Comparison of ENCODE assay signal across 14 mouse cellular contexts in genomic region chr7:144668603-144669278, GRCm38 (mm10).
DNase-seq lines count a peak whose midpoint lies in the region; ATAC-seq and TF ChIP-seq lines count a peak whose summit lies in the region.
"Had no signal": no experiment of that assay in that cellular context is flagged by ENCODE, and none has a peak within 500 bp of the region (broad histone marks: within the 10 kb centered on the region; RNA-seq: fewer than 3 reads in every experiment).

No protein-coding gene starts in this region.

- H3K27me3 ChIP-seq in lung, embryonic 14.5 days (ENCODE audit: insufficient read depth, low read length), result no peaks in the 10 kb centered on the region
- no peaks in the 10 kb centered on the region for H3K27me3 ChIP-seq in limb, embryonic 11.5 days (ENCODE audit: control insufficient read depth, insufficient read depth, low read length)

- H3K27ac ChIP-seq in lung, embryonic 14.5 days (ENCODE audit: low read depth), result peak overlapping the region; percentile 63; the same call in 1 of the 2 replicates
- H3K27ac ChIP-seq in limb, embryonic 11.5 days (replicated peaks; ENCODE audit: low read depth, low read length), result peak overlapping the region; percentile 25; the same call in 1 of the 2 replicates
- H3K27ac ChIP-seq: layer of hippocampus, adult 2 months; macrophage had no signal

- no peak for TF ChIP-seq POLR2A in lung, adult 2 months (IDR thresholded peaks at IDR 0.05; ENCODE audit: borderline replicate concordance, extremely low read depth, low read depth, low read length)

- ATAC-seq in lung, embryonic 14.5 days (ENCODE audit: insufficient read depth), result no peak
- ATAC-seq in limb, embryonic 11.5 days (ENCODE audit: insufficient number of reproducible peaks, low FRiP score, low TSS enrichment, low read depth), result no peak
- ATAC-seq in megakaryocyte-erythroid progenitor cell, adult 5-6 weeks (replicated peaks; ENCODE audit: low FRiP score, low TSS enrichment, poor library complexity, severe bottlenecking), result no peak

- H3K36me3 ChIP-seq in lung, embryonic 14.5 days (ENCODE audit: insufficient read depth), result peaks cover 5% of the 10 kb centered on the region; the same call in 1 of the 2 replicates
- no peaks in the 10 kb centered on the region for H3K36me3 ChIP-seq in limb, embryonic 11.5 days (ENCODE audit: control insufficient read depth, insufficient read depth, low read length)

- no peak overlapping the region for H3K4me2 ChIP-seq in lung, embryonic 14.5 days
- no peak overlapping the region for H3K4me2 ChIP-seq in limb, embryonic 11.5 days (ENCODE audit: low read depth, severe bottlenecking)

- intact Hi-C loops in heart, postnatal 10 days (cut with DNase I), result no loop called here

- no peak overlapping the region for H3K9ac ChIP-seq in lung, embryonic 14.5 days
- H3K9ac ChIP-seq in limb, embryonic 11.5 days (ENCODE audit: low read length), result no peak overlapping the region

- no peak overlapping the region for H3K4me3 ChIP-seq in lung, embryonic 14.5 days (ENCODE audit: low read depth, low read length)
- H3K4me3 ChIP-seq in lung, adult 2 months (replicated peaks; ENCODE audit: extremely low read depth, low read depth, low read length), result no peak overlapping the region
- H3K4me3 ChIP-seq in limb, embryonic 11.5 days (ENCODE audit: low read depth, low read length), result no peak overlapping the region
- H3K4me3 ChIP-seq: layer of hippocampus, adult 2 months had no signal

- DNase-seq in lung, embryonic 14.5 days, result peak; percentile 41
- DNase-seq in lung, adult 2 months, result no peak
- peak; percentile 15 for DNase-seq in adipocyte (ENCODE audit: low spot score)
- DNase-seq in forelimb bud, embryonic 11.5 days (ENCODE audit: low read depth, low spot score), result peak; percentile 30
- DNase-seq in limb, embryonic 11.5 days (ENCODE audit: low spot score), result peak; percentile 39
- no peak for DNase-seq in heart, postnatal 10 days
- DNase-seq in right cerebral cortex, adult 18-20 months, result no peak
- DNase-seq: cerebellum, adult 8-10 months; gastrocnemius, postnatal 10 days; left cerebral cortex, postnatal 4 days; thymus, postnatal 4 days had no signal

- no peak for TF ChIP-seq CTCF in lung, embryonic 14.5 days (IDR thresholded peaks at IDR 0.05; ENCODE audit: low read depth)
- no peak for TF ChIP-seq CTCF in lung, adult 2 months (IDR thresholded peaks at IDR 0.05; ENCODE audit: insufficient read depth, low read length)

- 33% methylated on average over 7 of the region's 7 CpGs for WGBS in lung, embryonic 14.5 days
- 25% methylated on average over 7 of the region's 7 CpGs for WGBS in lung, adult 2 months
- WGBS in limb, embryonic 11.5 days, result 31% methylated on average over 7 of the region's 7 CpGs

- peaks cover 2% of the 10 kb centered on the region; the same call in 1 of the 2 replicates for H3K4me1 ChIP-seq in lung, embryonic 14.5 days (ENCODE audit: insufficient read depth)
- no peaks in the 10 kb centered on the region for H3K4me1 ChIP-seq in lung, adult 2 months (ENCODE audit: control insufficient read depth, insufficient read depth, low read length)
- H3K4me1 ChIP-seq in limb, embryonic 11.5 days (ENCODE audit: control insufficient read depth, insufficient read depth, low read length), result peaks cover 15% of the 10 kb centered on the region

- H3K9me3 ChIP-seq in lung, embryonic 14.5 days (ENCODE audit: low read depth, low read length), result no peaks in the 10 kb centered on the region
- no peaks in the 10 kb centered on the region for H3K9me3 ChIP-seq in limb, embryonic 11.5 days (ENCODE audit: control insufficient read depth, low read length)

Comparison
In these comparisons a context has a peak if more than half of its experiments do, and no peak if none do; other contexts are left out.
1. DNase-seq: peak in lung, embryonic 14.5 days (single experiment), adipocyte (single experiment), forelimb bud, embryonic 11.5 days (single experiment) and limb, embryonic 11.5 days (single experiment); none in lung, adult 2 months (single experiment), heart, postnatal 10 days (0 of 2) and right cerebral cortex, adult 18-20 months (single experiment).